26 mouse cellular contexts compared by ENCODE assay signal in genomic region chr6:39124719-39125118, GRCm38 (mm10).
"Had no signal": no experiment of that assay in that cellular context is flagged by ENCODE, and none has a peak within 500 bp of the region (broad histone marks: within the 10 kb centered on the region; RNA-seq: fewer than 3 reads in every experiment).

No protein-coding gene starts in this region.

- H3K27me3 ChIP-seq: heart, embryonic 12.5 days; heart, embryonic 13.5 days; heart, embryonic 15.5 days; hindbrain, embryonic 15.5 days; intestine, embryonic 15.5 days; kidney, embryonic 15.5 days had no signal

- DNase-seq: heart, postnatal 10 days; heart, postnatal 14 days; heart, postnatal 36 days; heart, postnatal 4 days; kidney, adult 11 months; kidney, adult 18-20 months; kidney, adult 2 months; kidney, adult 9 months; kidney, postnatal 10 days; kidney, postnatal 14 days; kidney, postnatal 25 days; kidney, postnatal 36 days; kidney, postnatal 4 days; layer of hippocampus, adult 9-11 months; layer of hippocampus, postnatal 36 days had no signal

- ATAC-seq: hindbrain, embryonic 16.5 days; hindbrain, postnatal 0 days; inflammation-experienced regulatory T-cells, adult 6 months; intestine, embryonic 15.5 days; intestine, embryonic 16.5 days; intestine, postnatal 0 days had no signal
